Mouse (Mus musculus) small intestine, adult 2 months (tissue): ENCODE data around the gene Dact2. TPM values are rescaled to one million over a fixed set of nuclear protein-coding genes. Genes with fewer than 3 reads are reported as not detected.
A peak's percentile ranks its signal among the peaks of the same experiment; 100 is the strongest.

Source experiments
- H3K27ac ChIP-seq: fragments of 200-500 bp; 2 replicates; pipeline ENCODE4 v1.5.1; 2012; ENCODE audit warnings: low read depth, low read length, control low read depth, inconsistent platforms; ENCODE audit not compliant: insufficient read depth
- H3K27me3 ChIP-seq: fragments of 200-500 bp; 2 replicates; pipeline ENCODE4 v1.6.1; 2012; ENCODE audit warnings: mild to moderate bottlenecking, moderate library complexity, low read length, inconsistent platforms; ENCODE audit not compliant: control insufficient read depth, insufficient read depth
- H3K36me3 ChIP-seq: fragments of 200-500 bp; 2 replicates; pipeline ENCODE4 v1.6.1; 2012; ENCODE audit warnings: mild to moderate bottlenecking, low read length, control low read depth, inconsistent platforms; ENCODE audit not compliant: control insufficient read depth, insufficient read depth
- H3K4me1 ChIP-seq: fragments of 200-500 bp; 2 replicates; pipeline ENCODE4 v1.6.1; 2012; ENCODE audit warnings: low read length, inconsistent platforms, mixed read lengths; ENCODE audit not compliant: control insufficient read depth, insufficient read depth, insufficient read length
- H3K4me3 ChIP-seq: fragments of 200-500 bp; 2 replicates; pipeline ENCODE4 v1.5.1; 2012; ENCODE audit warnings: low read depth, mild to moderate bottlenecking, control low read depth, inconsistent platforms, low read length, moderate library complexity
- CTCF ChIP-seq: fragments of 200-500 bp; IDR thresholded peaks from 2 replicates; pipeline ENCODE4 v1.5.1; 2012; ENCODE audit warnings: low read depth, mild to moderate bottlenecking, control low read depth, inconsistent platforms, low read length, moderate library complexity, mixed read lengths; ENCODE audit not compliant: insufficient replicate concordance, insufficient read length; ENCODE audit errors: extremely low read depth
- POLR2A ChIP-seq: fragments of 200-500 bp; IDR thresholded peaks from 2 replicates; pipeline ENCODE4 v1.6.1; 2012; ENCODE audit warnings: low read depth, mild to moderate bottlenecking, control low read depth, inconsistent platforms, low read length, moderate library complexity
- WGBS: fragments of 180-500 bp; shearing (Covaris S2); methylation state at CpG from one replicate; pipeline ENCODE4 v1.1.7; 2018; 5-methylcytosine and 5-hydroxymethylcytosine counted together
- polyA plus RNA-seq: library from polyadenylated mRNA; depleted of rRNA; stranded (reverse); fragments of >200 nt; gene quantifications from 2 replicates; pipeline ENCODE4 v1.2.3, GENCODE M21; 2012

The Dact2 gene
- polyA plus RNA-seq, 1 experiment = 43.8 TPM

DNA sequence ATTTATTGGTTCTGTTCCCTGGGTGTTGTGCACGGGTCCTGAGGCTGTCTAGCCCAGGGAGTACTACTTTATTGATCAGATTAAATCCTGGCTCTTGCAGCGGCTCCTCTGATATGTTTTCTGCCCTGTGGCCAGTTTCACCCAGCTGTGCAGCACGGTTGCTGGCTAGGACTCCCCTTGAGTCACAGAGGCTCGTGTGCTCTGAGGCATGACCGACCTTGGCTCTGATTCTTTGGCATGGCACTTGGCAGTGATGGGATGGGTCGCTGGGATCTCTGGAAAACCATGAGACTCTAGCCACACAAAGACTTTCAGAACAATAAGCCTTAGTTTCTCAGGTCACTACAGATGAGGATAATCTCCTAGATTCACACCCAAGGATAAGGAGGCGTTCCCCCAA is 8.7 kb upstream of the Dact2 start:
- WGBS = 72% methylated on average over 7 of the region's 7 CpGs
- no peak overlapping the region for H3K4me3 ChIP-seq

DNA sequence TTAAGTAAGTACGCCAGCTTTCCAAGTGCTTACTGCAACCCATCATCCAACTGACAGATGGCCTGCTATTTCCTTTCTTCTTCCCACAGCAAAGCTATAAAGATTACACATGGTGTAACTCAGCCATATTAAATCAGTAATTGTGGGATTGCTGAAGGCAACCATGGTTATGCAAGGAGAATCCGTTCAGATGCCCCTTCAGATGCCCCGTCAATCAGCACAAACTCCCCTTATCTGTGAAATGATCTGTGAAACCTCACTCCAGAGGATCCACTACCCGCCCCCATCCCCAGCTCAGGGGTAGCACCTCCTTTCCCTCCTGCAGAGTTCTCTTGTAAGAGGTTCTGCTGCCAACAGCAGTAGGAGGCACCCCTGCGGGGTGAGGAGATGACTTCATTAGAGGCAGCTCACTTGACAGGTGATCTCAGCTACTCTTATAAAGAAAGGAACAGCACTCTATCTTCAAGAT is 3.0 kb upstream of the Dact2 start:
- Histone ChIP-seq H3K4me3 (no peak overlapping the region), H3K27ac (no peak overlapping the region), H3K4me1 (no peaks in the 10 kb centered on the region; the same call in 1 of the 2 replicates), H3K27me3 (no peaks in the 10 kb centered on the region), H3K36me3 (no peaks in the 10 kb centered on the region)
- 62% methylated on average over 5 of the region's 5 CpGs for WGBS
- TF ChIP-seq CTCF (no peak), POLR2A (no peak)

More for the DNA sequence above, 8.7 kb upstream of the Dact2 start:
- H3K27ac ChIP-seq = no peak overlapping the region
- H3K4me1 ChIP-seq = no peaks in the 10 kb centered on the region
- no peaks in the 10 kb centered on the region for H3K27me3 ChIP-seq
- no peaks in the 10 kb centered on the region for H3K36me3 ChIP-seq
- TF ChIP-seq POLR2A = no peak

- Histone ChIP-seq H3K27ac (no peak overlapping the region), H3K4me3 (no peak overlapping the region), H3K4me1 (no peaks in the 10 kb centered on the region; the same call in 1 of the 2 replicates), H3K27me3 (no peaks in the 10 kb centered on the region), H3K36me3 (no peaks in the 10 kb centered on the region)
- WGBS = 34% methylated on average over 3 of the region's 3 CpGs
- peak; percentile 87 for TF ChIP-seq CTCF
- no peak for TF ChIP-seq POLR2A
These were observed 2.0 kb upstream of the Dact2 start for GRCm38 (mm10) chr17:14206062-14206461.

- WGBS = 41% methylated on average over 3 of the region's 3 CpGs
- no peaks in the 10 kb centered on the region for H3K36me3 ChIP-seq
- no peak overlapping the region for H3K4me3 ChIP-seq
- no peaks in the 10 kb centered on the region for H3K27me3 ChIP-seq
- no peaks in the 10 kb centered on the region; the same call in 1 of the 2 replicates for H3K4me1 ChIP-seq
- TF ChIP-seq POLR2A = no peak
- H3K27ac ChIP-seq = no peak overlapping the region
These were observed 1.1 kb upstream of the Dact2 start for GRCm38 (mm10) chr17:14205236-14205635.

- TF ChIP-seq CTCF (no peak), POLR2A (peak; percentile 34)
- WGBS = under 1% methylated on average over 97 of the region's 97 CpGs
- peaks cover 1% of the 10 kb centered on the region for H3K36me3 ChIP-seq
- peak overlapping the region; percentile 78 for H3K27ac ChIP-seq
- no peaks in the 10 kb centered on the region for H3K27me3 ChIP-seq
- H3K4me3 ChIP-seq = peak overlapping the region; percentile 100
- H3K4me1 ChIP-seq = no peaks in the 10 kb centered on the region; the same call in 1 of the 2 replicates
These were observed 773 bp downstream of the Dact2 start for GRCm38 (mm10) chr17:14203121-14203941.

DNA sequence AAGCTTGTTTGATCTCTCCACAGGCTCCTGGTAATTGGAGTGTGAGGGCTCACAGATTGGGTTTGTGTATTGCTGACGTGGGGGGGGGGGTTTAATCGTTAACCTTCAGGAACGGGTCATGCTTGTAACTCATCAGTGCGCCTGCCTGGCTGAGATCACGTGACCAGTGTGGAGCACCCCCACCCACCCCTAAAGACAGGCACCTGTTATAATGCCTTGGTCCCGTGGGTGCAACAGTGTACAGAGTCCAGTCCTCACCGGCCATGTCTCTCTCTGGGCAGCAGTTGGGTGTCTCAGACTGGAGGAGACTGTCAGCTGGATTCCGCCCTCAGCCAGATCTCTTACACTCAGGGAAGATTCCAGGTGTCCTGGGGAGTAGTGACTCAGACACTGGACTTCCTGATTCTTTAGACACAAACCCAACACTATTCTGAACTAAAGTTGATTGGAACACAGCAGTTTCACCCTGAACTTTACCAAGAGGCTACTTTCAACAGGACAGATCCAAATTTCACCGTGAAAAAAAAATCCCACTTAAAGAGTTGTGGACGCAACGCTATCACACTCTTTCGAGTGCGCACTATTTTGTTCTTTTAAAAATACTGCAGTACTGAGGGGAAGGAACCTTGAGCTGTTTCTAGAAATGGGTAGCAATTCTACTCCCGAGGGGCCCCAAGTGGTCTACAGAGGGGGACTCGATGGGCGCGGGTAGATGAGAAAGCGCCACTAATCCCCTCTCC is 1.6 kb downstream of the Dact2 start:
- peak overlapping the region; percentile 100 for H3K4me3 ChIP-seq
- TF ChIP-seq POLR2A = peak; percentile 64; the same call in 1 of the 2 replicates
- no peak for TF ChIP-seq CTCF
- peak overlapping the region; percentile 78 for H3K27ac ChIP-seq

GRCm38 (mm10) chr17:14201281-14201787 is 2.8 kb downstream of the Dact2 start:
- Histone ChIP-seq H3K27ac (no peak overlapping the region), H3K4me3 (no peak overlapping the region), H3K27me3 (no peaks in the 10 kb centered on the region), H3K36me3 (peaks cover 16% of the 10 kb centered on the region), H3K4me1 (no peaks in the 10 kb centered on the region; the same call in 1 of the 2 replicates)
- 41% methylated on average over 12 of the region's 12 CpGs for WGBS
- TF ChIP-seq CTCF (no peak), POLR2A (no peak)

More for the DNA sequence above, 1.6 kb downstream of the Dact2 start:
- H3K27me3 ChIP-seq = no peaks in the 10 kb centered on the region
- no peaks in the 10 kb centered on the region; the same call in 1 of the 2 replicates for H3K4me1 ChIP-seq
- WGBS = 3% methylated on average over 18 of the region's 18 CpGs
- peaks cover 7% of the 10 kb centered on the region for H3K36me3 ChIP-seq
